Mouse (Mus musculus): Measurements from ENCODE around the gene Tle4. TPM values are rescaled to one million over a fixed set of nuclear protein-coding genes. Genes with fewer than 3 reads are reported as not detected.

Gene Tle4
- total RNA-seq, 2 experiments from 2014 or later: 19.6 to 20.5 TPM

- DNase-seq: no peak
- intact Hi-C loops (cut with DNase I): no loop called here
Measured at GRCm38 (mm10) chr19:14540678-14541077, 57.2 kb downstream of the Tle4 start.

- intact Hi-C loops (cut with DNase I): no loop called here
- no peak for DNase-seq
Measured at GRCm38 (mm10) chr19:14536676-14537075, 61.2 kb downstream of the Tle4 start.

GRCm38 (mm10) chr19:14534447-14534846 is 63.4 kb downstream of the Tle4 start:
- no peak for DNase-seq
- intact Hi-C loops (cut with DNase I): no loop called here

DNA sequence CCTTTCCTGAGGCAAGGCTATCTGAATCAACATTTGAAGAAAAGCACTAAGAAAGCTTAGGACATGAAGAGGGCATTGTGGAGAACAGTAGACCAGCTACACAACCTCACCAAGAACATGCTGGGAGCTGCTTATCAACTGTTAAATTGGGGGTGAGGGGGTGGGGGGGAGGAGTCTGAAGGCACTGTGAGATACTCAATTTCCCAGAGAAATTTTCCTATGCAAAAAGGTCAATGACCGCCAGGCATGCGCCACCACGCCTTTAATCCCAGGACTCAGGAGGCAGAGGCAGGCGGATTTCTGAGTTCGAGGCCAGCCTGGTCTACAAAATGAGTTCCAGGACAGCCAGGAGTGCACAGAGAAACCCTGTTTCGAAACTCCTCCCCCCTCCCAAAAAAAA is 65.0 kb downstream of the Tle4 start:
- no peak for DNase-seq
- intact Hi-C loops (cut with DNase I): no loop called here

DNA sequence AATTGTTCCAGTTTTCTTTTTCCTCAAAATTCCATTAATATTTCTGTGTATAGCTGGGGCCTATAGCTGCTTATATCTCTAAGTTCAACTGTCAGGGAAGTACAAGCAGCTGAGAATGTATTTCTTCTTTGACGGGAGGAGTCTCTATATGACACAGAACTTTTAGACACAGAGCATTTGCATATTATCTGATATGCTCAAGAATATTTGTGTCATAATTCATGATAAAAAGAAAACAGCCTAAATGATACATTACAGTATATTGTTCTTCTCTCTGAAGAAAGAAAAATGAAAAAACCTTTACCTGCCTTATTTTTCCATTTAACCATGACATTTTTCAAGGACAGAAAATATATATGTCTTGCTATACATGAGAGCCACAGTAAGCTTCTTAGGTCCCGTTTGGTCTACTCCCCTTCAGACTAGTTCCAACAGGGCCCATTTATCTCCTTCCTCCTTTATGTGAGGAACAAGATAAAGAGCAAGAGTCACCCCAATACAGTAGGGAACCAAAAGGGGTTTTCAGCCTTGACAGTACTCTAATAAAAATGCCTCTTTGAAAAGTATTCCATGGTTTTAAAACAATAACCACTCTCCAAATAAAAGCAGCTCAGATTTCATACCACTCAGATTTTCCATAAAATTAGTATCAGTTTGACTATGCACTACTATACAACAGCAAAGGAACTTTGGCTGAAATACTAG is 77.6 kb downstream of the Tle4 start:
- no peak for DNase-seq
- intact Hi-C loops (cut with DNase I): no loop called here

- intact Hi-C loops (cut with DNase I): no loop called here
- no peak for DNase-seq
Measured at GRCm38 (mm10) chr19:14519186-14519585, 78.7 kb downstream of the Tle4 start.

DNA sequence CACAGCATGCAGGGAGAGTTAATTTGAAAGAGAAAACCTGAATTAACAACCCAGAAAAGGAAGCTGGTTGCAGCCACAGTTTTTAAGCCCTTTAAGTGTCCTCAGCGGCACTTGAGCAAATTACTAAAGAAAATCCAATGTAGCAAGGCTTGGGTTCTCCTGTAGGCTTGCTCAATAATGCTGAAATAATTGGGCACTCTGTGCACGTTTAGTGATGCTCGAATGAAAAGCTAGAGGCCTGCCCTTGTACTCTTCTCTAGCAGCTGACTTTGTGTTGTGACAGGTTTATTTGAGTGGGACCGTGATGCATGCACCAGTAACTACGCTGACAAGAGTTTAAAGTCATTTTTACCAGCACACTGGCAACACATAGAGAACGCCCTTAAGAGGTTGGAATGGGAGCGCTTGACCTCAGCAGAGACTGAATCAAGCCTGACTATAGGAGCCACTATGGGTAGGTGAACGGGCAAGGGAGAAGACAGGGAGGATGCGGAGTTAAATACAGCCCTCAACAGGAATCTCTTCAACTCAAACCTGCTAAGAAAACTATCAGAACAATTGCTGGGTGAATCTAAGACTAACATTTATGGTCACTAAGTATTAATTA is 79.3 kb downstream of the Tle4 start:
- intact Hi-C loops (cut with DNase I): no loop called here
- DNase-seq: no peak

DNA sequence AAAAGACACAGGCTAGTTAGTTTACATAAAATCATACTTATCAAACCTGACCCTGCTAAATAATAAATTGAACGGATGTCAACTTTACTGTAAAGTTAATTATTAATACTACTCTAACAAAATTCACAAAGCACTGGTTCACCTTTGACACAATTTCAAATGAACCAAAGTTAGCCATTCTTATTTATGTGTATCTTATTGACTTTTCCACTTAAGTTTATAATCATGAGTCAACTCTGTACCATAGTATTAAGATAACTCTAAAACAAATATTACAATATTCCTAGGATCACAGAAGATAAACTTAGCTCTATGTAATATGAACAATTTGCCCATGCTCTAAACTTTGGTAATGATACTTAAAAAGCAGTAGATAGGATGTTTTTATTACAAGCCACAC is 81.4 kb downstream of the Tle4 start:
- intact Hi-C loops (cut with DNase I): no loop called here

GRCm38 (mm10) chr19:14508819-14509218 is 89.0 kb downstream of the Tle4 start:
- no peak for DNase-seq
- intact Hi-C loops (cut with DNase I): no loop called here

More for the DNA sequence above, 81.4 kb downstream of the Tle4 start:
- no peak for DNase-seq

DNA sequence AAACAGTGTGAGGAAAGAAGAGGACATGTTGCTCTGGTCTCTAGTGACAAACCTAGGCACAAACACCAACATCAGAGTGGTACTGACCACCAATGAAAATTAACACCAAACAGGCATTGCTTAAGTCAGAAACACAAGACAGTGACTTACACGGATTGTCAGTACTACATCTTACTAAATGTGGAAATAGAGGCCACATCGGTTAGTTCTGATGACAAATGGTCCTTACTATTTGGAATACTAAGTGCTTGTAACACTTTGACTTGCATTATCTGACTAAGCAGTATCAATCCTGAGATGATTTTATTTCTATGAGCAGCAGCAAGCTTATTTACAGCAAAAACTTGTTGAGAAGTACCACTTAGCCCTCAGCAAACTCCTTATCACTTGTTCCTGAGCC is 89.9 kb downstream of the Tle4 start:
- DNase-seq: no peak
- intact Hi-C loops (cut with DNase I): no loop called here

GRCm38 (mm10) chr19:14506875-14507670 is 90.8 kb downstream of the Tle4 start:
- intact Hi-C loops (cut with DNase I): no loop called here
- DNase-seq: no peak

DNA sequence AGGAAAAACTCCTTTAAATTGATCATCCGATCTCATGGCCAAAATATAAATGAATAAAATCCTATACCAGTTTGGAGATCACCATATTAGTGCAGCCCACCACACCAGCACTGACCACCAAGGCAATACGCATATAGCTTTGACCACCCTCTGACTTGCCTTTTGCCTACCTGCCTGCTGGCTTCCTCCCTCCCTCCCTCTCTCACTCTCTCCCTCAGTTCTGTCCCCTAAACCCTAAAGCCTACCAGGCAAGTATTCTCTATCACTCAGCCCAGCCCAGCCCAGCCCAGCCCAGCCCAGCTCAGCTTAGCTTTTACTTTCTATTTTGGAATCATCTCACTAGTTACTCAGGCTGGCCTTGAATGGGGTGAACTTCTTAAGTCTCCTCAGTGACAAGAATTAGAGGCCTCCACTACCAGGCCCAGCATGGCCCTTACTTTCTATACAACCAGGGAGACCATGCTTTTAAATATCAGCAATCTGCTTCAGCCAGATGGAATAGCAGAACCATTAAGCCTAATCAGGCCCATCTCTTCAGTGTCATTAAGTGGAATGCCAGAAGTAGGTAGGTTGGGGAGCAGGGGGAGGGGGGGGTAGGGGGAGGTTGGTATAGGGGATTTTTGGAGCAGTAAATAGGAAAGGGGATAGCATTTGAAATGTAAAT is 91.8 kb downstream of the Tle4 start:
- no peak for DNase-seq
- intact Hi-C loops (cut with DNase I): no loop called here

DNA sequence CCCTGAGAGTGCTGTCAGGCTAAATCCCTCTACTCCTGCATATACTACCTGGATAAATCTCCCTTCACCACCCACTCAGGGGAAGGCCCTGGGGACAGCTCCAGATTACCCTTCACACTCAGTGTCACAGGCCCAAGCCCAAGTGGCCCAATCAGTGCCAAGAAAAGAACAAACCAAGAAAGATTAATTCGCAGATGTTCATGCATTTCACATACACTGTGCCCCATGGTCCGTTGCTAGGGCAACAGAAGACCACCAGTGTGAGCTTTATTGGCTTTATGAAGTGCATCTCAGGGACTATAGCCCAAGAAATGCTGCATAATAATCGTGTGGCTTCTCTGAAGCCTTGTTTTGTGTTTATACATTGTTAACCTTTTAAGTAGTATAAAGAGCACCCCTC is 92.5 kb downstream of the Tle4 start:
- intact Hi-C loops (cut with DNase I): no loop called here

GRCm38 (mm10) chr19:14503862-14504261 is 94.0 kb downstream of the Tle4 start:
- intact Hi-C loops (cut with DNase I): no loop called here
- DNase-seq: no peak

More for the DNA sequence above, 92.5 kb downstream of the Tle4 start:
- no peak for DNase-seq

DNA sequence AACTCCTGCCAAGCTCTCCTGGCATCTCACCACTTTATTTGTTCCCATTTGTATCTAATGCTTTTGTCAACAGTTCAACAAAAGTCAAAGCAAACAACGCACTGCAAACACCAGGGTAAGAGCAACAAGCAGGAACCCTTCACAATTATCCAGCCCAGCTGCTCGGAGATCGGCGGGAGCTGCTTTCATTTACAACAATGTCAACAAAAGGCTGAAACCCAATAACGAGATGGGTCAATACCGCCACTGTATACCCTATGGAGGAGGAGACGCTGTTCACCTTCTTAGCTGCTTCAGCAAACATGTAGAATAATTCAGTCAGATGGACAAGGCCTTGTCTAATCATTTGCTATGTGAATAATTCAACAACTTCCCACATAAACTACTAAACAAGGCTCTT is 95.6 kb downstream of the Tle4 start:
- intact Hi-C loops (cut with DNase I): no loop called here
- no peak for DNase-seq

DNA sequence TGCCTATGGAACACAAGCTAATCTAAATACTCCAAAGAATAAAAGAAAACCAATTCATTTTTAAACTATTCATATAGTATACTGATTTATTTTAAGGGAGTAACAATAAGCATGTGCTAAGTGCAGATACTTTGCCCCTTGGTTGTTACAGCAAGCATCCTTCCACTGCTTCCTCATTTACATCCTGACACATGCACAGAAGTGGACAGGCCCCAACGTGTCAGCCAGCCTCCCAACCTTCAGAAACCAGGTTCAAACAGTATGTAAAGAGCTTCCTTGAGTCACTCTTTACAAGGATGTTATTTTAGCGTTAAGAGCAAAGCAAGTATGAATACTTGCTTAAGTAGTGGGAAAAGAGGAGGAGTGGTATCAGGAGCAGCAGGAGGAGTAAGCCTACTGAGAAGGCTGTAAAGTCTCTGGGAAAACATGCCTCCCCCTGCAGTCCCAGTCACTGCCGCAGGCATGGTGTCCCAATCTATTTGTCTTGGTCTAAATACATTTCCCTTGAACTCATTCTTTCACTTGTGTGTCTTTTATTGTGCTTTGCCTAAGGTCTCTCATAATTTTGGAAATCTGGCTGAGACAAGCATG is 97.9 kb downstream of the Tle4 start:
- intact Hi-C loops (cut with DNase I): no loop called here
- DNase-seq: no peak

DNA sequence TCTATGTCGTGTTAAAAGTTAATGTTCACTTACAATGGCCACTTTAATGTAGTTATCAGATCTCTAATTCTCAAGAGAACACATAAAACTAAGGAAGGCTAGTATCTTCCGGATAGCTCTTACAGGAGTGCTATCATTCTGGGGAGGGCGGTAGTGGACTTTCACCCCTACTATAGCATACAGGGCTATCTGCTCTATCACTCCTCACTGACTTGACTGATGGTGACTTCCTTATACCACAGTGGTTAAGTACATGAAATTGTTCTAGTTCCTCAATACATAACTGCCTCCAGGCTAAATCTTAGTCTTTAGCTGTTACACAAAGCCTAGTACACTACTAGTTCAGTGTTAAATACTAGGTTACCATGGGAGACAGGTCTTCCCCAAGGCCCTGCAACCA is 104.8 kb downstream of the Tle4 start:
- intact Hi-C loops (cut with DNase I): no loop called here
- no peak for DNase-seq

DNA sequence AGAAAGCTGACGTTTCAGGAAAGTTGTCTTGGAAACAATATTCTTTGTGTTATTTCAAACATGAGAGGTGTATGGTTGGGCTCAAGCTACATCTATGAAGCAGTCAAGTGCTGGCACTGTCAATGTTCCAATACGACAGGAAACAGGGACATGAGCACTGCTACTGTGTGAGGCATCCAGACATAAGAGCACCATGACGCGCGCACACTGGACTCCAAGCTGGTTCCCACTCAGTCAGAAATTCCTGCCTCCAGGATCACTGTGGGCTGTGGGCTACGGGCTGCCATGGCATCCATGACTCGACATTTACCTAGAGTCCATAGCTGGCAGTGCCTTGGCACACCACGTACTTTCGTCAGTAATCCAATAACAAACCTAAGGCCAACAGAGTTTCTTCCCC is 110.7 kb downstream of the Tle4 start:
- intact Hi-C loops (cut with DNase I): no loop called here
- no peak for DNase-seq

DNA sequence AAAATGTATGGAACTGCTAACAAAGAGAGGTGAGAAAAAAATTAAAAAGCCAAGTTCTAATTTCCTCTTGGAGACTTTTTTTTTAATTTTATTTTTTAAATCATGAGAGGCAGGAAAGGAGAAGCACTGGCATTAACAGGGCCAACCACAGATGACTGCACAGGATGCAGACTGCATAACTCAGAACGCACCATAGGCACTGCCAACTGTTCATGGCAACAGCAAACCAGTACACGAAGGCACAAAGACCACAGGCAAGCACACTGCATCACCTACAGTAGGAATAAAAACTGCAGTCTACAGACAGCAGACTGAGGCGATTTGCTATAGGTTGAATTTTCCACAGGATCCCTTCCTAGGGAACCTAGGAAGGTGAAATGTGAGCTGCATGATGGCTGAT is 112.7 kb downstream of the Tle4 start:
- no peak for DNase-seq
- intact Hi-C loops (cut with DNase I): no loop called here

- intact Hi-C loops (cut with DNase I): no loop called here
- DNase-seq: no peak
Measured at GRCm38 (mm10) chr19:14482562-14483138, 115.2 kb downstream of the Tle4 start.

Measured in gastrocnemius, postnatal 36 days (tissue).